Mouse (Mus musculus): Measurements from ENCODE around the gene Hist1h2bm.
"Not testable (repeated sequence)": the region's sequence is repeated elsewhere in the genome, so short reads cannot be mapped to it uniquely, and the experiment has no call there.

Gene Hist1h2bm

GRCm38 (mm10) chr13:21727948-21728572, 6.2 kb downstream of the Hist1h2bm start:
- DNase-seq (ENCODE audit: low read depth, low spot score): no peak

GRCm38 (mm10) chr13:21729544-21729943, 7.7 kb downstream of the Hist1h2bm start:
- DNase-seq (ENCODE audit: low read depth, low spot score): no peak

- DNase-seq (ENCODE audit: low read depth, low spot score): no peak
These were observed 11.6 kb downstream of the Hist1h2bm start for GRCm38 (mm10) chr13:21733466-21733865.

GRCm38 (mm10) chr13:21734010-21734905, 12.4 kb downstream of the Hist1h2bm start:
- peak; percentile 80 for DNase-seq (ENCODE audit: low read depth, low spot score)

GRCm38 (mm10) chr13:21734906-21735767, 13.3 kb downstream of the Hist1h2bm start, which contains the start of gene Hist1h4j:
Gene Hist1h4j (plus strand): TSS chr13:21735064.
- peak; percentile 70 for DNase-seq (ENCODE audit: low read depth, low spot score)

GRCm38 (mm10) chr13:21745006-21745405, 23.2 kb downstream of the Hist1h2bm start:
- DNase-seq (ENCODE audit: low read depth, low spot score): no peak

- no peak for DNase-seq (ENCODE audit: low read depth, low spot score)
These were observed 27.7 kb downstream of the Hist1h2bm start for GRCm38 (mm10) chr13:21749387-21750158.

GRCm38 (mm10) chr13:21750159-21751017, 28.5 kb downstream of the Hist1h2bm start, which contains the start of gene Hist1h4k:
Gene Hist1h4k (minus strand): TSS chr13:21750505.
- DNase-seq (ENCODE audit: low read depth, low spot score): peak; percentile 69

- no peak for DNase-seq (ENCODE audit: low read depth, low spot score)
These were observed 29.6 kb downstream of the Hist1h2bm start for GRCm38 (mm10) chr13:21751417-21751816.

GRCm38 (mm10) chr13:21751827-21752226, 30.0 kb downstream of the Hist1h2bm start:
- no peak for DNase-seq (ENCODE audit: low read depth, low spot score)

GRCm38 (mm10) chr13:21752356-21752755, 30.5 kb downstream of the Hist1h2bm start:
- DNase-seq (ENCODE audit: low read depth, low spot score): no peak

GRCm38 (mm10) chr13:21753051-21753523, 31.2 kb downstream of the Hist1h2bm start:
- DNase-seq (ENCODE audit: low read depth, low spot score): no peak

- peak; percentile 85 for DNase-seq (ENCODE audit: low read depth, low spot score)
These were observed 31.9 kb downstream of the Hist1h2bm start, which contains the start of the genes Hist1h2ak and Hist1h2bn for GRCm38 (mm10) chr13:21753524-21754285. Gene Hist1h2ak (minus strand): TSS chr13:21753827. Gene Hist1h2bn (plus strand): TSS chr13:21754123.

- DNase-seq (ENCODE audit: low read depth, low spot score): not testable (repeated sequence)
These were observed 32.6 kb downstream of the Hist1h2bm start for GRCm38 (mm10) chr13:21754294-21755001.

- DNase-seq (ENCODE audit: low read depth, low spot score): no peak
These were observed 33.9 kb downstream of the Hist1h2bm start for GRCm38 (mm10) chr13:21755707-21756106.

Data from retina, postnatal 7 days (tissue).